Mouse (Mus musculus) ZHBTc4 (cell line): Measurements from ENCODE around the gene Lingo1.

Source experiments
- DNase-seq: peaks from one replicate; pipeline ENCODE4 v3.0.0-alpha.2; 2011; ENCODE audit warnings: low read depth, low spot score

The Lingo1 gene

DNA sequence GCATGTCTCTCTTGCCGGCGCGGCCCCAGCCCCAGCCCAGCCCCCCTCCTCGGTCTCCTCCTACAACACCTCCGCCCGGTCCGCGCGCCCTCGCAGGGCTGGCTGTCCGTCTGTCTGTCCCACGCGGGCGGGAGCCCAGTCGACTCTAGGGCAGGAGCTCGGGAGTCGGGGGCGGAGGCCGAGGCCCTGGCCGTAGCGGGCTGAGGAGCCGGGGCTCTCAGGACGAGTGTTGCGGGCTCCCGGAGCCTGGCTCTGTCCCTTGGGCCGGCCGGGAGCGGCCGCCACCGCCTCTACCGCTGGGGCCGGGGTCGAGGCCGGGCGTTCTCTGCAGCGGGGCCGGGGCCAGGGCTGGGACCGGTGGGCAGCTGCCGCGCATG, 161.2 kb downstream of the Lingo1 start:
- DNase-seq: peak; percentile 49

DNA sequence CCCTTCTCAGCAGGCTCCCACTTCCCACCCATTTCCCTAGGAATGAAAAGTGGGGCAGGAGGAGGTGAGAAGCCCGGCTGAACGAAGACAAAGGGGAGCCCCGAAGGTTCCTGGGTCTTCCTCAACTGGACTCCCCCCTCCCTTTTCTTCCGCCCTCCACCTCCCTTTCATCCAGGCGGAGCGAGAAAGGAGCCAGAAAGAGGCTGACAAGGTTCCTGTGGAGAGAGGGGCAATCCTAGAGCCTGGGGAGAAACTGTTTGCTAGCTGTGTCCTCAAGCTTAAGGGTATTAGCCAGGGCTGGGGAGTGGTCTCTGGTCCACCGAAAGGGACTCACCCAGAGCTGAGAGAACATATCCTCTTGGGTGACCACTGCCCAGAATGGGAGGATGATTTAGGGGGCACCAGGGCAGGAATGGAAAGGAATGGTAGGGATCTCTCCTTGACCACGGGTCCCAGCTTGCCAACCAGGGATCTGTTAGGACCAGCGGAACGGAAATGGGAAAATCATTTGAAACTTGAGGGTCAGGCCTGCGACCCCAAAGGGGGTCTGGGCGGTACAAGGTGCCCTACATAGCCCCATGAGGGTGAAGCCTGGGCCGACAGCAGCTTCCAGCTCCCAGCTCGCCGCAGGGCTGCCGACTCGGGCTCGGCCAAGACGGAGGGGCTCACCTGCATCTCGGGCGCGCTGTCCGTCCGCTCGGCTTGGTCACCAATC, 161.7 kb downstream of the Lingo1 start:
- DNase-seq: no peak

DNA sequence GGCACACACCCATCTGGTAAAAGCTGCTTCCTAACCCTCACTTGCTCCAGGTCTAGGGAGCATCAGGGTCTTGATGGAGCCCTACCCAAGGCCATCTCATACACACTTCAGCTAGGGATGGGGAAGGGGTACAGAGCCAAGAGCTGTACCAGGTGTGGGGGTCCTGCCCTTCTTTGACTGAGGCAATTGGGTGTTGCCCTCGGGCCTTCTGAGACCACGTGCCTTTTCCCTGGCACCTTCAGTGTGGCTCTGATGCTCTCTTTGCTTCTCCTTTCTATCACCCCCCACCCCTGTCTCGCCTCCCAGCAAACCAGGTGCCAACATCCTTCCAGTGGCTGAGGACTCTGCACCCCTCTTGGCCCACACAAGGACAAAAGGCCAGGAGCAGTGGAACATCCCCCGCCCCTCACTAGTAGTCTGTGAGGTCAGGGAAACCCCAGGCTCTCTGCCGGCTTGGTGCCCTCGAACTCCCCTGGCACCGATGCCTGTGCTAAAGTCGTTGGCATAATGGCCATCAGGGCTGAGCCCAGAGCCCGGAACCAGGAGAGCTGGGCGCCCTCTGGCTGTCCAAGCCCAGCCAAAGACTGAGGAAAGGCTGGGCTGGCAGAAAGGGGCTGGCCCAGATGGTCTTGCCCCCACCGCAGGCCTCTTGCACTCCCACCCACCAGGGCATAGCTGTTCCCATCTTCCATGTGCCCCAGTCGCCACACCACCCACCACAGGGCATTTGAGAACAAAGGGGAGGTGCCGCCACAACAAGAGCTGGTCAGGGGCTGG, 162.6 kb downstream of the Lingo1 start:
- DNase-seq: no peak

DNA sequence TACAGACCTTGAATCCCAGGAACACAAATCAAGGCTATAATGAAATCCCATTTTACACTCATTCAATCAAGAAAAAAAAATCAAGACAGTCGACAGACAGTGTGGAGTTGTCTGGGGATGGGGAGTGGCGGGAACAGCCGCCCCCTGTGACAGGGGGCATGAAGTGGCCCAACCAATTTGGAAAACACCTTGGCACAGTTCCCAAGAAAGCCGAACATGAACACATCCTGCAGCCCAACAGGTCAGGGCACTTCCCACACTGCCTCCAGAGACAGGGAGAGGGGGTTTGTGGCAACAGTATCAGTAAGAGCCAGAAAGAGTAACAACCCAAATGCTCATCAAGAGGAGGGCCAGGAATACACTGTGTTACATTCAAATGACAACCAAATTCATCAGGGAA, 165.3 kb downstream of the Lingo1 start:
- no peak for DNase-seq

DNA sequence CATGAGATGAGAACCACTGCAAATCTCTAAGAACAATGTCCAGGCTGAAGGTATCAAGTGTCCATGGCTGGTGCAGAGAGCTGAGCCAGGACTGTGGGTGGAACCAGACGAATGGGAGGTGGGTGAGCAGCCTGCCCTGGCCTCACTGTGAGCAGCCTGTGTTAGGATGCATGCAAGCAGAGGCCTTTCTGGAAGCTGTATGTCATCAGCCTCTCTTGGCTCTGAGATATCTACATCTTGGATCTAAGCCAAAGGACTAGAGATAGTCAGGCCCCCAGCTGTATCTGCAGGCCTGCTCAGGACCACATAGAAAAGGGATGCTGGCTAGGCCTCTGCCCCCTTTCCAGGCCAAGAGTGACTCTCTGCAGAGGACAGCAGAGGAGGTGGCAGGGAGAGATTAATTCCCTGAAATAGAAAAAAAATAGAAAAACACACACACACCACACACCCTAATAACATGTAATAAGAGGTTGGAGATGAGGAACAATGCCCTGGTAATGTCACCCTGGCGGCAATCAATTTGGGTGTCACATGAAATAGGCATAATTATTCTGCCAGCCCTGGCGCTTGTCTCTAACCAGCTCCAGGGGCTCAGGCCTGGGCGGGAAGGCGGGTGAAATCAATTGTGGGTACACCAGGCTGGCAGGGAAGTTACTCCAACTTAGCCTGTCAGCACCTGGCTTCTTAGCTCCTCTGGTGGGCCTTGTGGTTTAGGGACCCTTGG, 166.4 kb downstream of the Lingo1 start:
- no peak for DNase-seq

DNA sequence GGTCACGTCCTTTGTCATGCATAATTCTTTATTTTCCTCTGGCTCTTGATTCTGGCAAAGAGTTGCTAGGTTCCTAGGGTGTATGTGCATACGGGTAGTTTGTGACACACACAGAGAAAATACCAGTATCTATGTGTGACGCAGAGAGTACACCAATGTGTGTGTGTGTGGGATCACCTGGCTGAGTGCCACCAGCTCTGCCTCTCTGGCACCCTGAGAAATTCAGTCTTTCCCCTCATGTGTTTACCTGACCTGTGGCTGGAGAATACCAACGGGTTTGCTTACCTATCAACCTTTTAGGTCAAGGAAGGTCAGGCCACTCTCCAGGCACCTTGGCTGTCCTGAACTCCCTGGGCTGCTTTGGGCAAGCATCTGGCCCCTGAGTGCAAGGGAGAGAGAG, 169.0 kb downstream of the Lingo1 start:
- no peak for DNase-seq

DNA sequence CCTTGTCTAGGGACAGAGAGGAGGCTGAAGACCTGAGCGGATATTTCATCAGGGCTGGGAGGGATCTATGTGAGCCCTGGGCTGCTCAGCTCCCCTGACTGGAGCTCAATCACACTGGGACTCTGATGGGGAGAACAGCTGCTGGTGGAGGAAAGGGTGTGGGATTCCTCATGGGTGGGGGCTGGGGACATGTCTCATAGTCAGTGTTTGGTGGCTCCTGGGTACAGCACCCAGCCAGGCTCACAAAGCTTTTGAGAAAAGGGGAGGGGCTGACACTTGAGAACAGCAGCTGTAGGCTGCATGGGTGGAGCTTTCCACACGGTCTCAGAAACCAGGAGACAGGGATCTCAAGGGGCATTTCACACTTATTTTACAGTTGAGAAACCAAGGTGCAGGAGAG, 171.3 kb downstream of the Lingo1 start:
- peak; percentile 64 for DNase-seq

DNA sequence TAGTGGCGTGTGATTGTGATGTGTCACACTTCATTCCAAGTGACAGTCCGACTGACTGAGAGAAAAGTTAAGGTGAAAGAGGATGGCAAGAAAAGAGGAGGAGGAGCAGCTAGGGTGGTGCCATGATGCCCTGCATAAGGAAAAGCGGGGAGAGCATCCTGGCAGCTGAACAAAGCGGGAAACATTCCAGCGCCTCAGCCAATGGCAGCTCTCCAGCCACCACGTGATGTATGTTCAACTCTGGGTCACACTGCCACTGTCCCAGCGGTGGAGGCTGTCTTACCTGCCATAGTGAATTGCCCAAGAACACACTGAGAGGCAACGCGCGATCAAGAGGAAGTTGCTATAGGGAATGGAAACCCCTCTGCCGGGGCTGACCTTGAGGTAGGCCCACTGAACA, 172.9 kb downstream of the Lingo1 start:
- DNase-seq: no peak

DNA sequence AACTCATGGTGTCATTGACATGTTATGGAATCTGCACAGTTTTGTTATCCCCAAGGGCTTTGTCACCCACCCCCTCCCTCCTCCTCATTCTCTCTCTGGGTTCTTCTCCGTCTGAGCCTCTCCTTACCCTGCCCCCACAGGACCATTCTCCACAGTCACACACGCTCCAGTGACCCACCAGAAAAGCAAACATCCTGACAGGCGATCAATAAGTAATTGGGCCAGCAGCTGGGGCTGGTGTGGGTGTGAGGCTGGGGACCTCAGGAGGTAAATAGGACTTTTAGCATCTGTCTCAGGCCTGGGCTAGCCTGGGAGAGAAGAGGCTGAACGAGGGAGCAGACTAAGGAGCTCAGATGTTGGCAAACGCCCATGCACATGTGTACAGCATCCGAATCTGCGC, 173.5 kb downstream of the Lingo1 start:
- DNase-seq: no peak

DNA sequence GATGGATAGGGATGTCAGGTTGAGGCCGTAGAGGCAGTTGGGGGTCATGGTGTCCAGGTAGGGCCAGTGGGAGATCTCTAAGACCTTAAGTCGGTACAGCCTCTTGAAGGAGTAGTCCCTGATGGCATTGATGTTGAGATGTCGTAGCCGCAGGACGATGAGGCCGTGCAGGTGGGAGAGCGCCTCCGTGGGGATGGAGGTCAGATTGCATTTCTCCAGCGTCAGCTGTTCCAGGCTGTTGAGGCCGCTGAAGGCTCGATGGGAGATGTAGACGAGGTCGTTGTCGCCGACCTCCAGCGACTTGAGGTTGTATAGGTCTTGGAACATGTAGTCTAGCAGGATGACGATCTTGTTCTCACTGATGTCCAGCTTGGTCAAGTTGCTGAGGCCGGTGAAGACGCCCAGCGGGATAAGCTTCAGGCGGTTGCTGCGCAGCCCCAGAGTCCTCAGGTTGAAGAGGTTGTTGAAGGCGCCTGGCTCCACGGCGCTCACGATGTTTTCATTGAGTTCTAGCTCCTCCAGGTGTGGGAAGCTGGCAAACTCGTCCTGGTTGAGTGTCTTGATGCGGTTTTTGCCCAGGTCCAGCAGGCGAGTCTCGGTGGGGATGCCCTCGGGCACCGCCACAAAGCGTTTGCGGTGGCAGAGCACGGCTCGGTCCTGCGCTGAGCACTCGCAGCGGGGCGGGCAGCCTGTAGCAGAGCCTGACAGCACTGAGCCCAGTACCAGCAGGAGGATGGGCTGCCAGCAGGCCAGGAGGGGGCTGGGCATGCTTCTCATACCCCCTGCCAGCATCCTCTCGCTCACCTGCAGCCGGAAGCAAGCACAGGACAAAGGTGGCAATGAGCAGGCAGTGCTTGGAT, 175.5 kb downstream of the Lingo1 start:
- peak; percentile 79 for DNase-seq

DNA sequence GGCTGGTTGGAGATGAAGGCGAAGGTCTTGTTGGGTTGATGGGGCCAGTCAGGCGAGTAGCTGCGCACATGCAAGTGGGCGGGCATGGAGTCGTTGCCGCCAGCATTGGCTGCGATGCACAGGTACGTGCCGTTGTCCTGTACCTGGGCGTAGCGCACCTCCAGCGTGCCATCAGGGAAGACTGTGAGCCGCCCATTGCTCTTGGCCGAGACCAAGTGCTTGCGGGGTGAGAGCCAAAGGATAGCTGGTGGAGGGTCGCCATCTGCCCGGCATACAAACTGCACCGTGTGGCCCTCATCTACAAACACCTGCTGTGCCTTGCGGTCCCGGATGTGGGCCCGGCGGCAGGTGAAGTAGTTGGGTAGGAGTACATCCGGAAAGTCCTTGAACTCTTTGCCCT, 176.6 kb downstream of the Lingo1 start:
- DNase-seq: peak; percentile 52

DNA sequence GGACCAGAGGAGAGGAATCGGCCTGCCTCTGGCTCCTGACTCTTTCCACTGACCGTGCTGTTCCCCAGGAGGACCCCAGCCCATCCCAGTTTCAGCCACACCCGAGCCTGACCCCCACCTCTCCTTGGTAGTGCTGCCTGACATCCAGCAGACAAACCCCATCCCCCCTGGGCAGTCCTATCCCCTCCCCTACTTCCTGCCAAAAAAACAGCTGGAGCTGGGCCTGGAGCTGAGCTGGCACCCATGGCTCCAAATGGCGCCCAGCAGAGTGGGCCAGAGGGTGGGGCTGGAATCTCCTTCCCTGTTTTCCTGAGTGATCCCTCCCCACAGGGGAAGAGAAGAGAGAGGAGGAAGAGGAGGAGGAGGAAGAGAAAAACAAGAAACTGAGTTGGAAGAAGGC, 177.6 kb downstream of the Lingo1 start:
- no peak for DNase-seq

DNA sequence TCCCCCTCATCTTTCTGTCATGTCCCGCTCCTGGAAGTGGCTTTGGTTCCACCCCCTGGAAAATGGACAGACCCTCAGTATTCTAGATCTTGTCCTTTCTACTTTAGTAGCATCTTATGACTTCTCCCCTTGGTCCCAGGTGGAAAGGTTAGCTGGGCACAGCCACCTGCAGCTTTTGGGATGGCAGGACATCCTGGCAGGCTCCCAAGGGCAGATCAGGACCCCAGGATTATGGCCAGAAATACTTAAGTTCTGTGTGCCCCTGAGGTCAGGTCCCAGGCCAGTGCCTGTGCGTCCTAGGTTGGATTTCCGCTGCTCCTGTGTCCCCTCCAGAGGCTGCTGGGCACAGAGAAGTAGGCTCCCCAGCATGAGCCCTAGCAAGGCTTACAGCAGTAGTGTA, 180.2 kb downstream of the Lingo1 start:
- no peak for DNase-seq

DNA sequence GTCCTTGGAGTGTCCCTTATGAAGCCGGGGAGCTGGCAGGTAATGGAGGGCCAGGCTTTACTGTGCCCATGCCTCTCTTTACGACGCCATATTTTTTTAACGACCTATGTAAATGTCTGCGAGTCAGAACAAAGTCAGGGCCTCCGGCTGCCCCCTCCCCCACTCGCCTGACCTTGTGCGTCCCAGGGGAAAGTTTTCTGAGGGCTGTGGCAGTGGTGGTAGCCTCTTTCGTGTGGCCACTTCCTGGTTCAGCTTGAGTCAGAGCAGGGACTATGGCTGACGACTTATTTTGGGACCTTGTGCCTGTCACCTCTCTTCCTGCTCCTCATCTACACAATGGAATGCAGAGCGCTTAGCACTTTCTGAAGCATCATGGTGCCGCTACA, 183.5 kb downstream of the Lingo1 start:
- DNase-seq: peak; percentile 39

DNA sequence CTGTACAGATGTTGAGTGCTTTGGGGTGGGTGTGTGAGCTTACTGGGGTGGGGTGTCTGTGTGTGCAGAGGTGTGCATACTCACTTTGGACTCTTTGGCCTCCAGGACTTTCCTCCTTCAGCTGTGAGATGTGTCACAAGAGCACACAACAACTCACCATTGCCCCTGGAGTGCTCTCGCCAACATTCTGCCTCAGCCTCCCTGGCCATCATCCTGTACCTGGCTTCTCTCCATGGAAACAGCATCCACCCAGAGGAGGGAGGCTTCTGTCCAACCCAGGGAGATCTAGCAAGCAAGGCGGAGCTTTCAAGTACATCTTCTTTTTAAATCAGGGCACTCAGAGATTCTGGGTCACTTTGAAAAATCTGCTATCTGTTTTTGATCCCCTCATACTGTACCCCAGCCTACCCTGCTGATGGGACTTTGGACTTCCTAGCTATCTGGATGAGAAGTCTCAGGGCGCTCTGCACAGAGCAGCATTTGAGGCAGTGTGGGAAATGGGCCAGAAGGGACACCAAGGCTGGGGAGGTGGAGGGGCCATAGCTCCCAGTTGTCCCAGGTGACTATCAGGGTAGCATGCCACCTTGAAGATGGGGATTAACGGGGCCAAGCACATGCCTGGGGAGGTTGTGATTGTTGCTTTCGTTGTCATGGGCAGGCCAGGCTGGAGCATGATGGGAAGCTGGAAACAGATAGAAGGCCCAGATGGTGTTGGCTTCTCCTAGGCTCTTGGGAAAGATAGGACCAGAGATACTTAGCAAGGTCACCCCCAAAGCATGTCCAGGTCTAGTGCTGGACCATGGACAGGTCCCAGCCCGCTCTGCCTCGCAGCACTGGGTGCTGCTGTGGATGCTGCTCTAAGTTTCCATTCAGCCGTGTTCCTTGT, 184.1 kb downstream of the Lingo1 start:
- no peak for DNase-seq

DNA sequence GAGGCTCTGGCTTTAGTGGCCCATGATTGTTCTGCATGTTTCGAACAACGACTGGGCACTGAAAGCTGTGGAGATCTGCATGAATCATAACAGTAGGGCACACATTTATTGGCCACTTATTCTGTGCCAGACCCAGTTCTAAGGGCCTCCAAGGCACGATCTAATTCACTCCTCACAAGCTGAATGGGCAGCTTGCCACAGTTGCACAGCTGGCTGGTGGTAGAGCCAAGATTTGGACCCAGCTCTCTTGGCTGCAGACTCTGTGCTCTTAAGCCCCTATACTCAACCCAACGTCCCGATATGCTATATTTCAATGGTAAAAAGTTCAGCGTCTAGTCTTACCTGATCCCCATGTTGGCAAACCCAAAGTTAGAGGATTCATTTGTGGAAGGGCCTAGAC, 185.3 kb downstream of the Lingo1 start:
- DNase-seq: no peak

DNA sequence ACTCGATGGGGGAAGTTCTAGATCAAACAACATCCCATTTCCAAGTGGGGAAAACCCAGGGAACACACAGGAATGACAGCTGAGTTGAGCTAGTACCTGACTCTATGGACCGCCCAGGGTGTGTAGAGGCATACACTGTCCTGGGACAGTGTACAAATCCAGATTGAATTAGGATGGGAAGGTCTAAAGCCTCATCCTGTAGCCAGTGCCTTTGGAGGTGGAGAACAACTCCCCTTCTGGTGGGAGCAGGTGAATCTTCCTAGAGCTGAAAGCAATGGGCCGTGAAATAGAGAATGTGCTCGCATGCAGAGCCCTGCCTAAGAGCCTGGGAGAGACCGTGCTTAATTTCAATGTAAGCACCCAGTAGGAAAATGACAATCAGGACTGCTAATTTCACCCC, 185.8 kb downstream of the Lingo1 start:
- no peak for DNase-seq

DNA sequence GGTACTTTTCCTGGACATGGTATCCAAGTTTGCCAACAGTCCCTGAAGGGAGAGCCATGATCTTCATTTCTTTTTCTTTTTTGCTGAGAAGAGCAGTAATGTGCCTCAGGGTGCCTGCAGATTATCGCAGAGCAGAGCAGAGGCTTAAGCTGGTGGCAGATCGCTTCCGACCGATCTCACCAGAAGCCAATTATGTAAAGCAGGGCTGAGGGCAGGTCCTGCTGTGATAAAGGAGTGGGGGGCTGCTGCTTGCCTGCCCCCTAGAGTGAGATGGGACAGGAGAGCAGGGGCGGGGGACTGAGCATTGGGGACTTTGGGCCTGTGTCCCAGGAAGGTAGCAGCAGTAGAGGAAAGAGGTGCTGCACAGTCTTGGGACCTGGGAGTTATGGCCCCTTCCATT, 186.8 kb downstream of the Lingo1 start:
- DNase-seq: no peak

DNA sequence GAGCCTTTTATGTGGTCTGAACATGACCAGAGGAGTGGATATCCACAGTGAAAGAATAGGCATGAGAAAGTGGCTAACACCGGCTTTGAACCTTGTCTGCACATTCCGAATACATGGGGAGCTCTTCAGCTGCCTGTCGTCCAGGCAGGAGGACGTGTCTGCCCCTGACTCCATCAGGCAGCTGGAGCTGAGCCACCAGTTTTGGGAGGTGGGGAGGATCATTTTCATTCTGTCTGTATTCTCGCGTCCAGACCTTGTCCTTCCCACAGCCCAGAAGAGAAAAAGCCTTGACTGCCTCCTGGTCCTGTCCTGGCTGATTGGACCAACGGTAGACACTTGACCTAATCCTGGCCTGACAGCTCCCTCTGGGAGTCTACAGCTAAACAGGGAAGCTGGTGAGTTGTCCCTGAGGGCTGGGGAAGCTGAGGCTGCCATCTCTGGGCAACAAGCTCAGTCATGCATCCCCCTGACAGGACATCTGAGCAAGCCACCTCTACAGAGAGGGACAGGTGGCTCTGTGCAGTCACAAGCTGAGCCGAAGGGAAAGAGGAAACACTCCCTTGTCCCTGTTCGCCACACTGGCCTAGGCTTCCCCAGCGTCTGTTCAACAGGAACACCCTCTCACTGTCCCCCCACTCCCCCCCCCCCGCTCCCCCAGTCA, 187.4 kb downstream of the Lingo1 start:
- no peak for DNase-seq

DNA sequence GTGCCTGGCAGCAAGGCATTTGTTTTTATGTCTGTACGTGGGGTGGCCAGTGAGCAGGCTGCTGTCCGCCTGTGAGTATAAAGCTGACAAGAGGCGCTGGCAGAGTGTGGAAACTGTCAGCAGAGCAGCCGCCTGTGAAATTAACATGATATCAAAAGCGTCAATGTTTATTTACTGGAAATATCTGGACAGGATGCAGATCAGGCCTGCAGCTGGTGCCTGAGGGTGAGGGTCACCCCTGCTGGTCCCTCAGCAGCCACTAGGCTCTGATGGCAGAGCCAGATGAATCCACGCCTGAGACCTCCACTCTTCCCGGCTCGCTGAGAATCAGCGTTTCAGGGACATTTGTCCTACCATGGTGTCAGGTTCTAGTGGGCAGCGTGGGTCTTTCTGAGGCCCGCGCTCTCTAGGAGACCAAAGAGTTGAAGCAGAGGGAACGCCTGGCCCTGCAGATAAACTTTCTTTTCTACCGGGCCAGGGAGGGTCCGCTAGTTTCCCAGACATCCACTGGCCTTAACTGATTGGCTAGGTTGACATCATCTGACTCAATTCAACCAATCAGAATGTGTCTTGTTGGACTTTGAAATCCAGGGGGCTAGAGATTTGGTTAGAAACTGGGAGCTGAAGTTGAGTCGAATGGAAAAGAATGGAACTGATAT, 190.1 kb downstream of the Lingo1 start:
- DNase-seq: peak; percentile 84
